Mouse (Mus musculus) induced T-regulatory cell, adult 2 months (primary cell): ENCODE results near the gene C530025M09Rik.

Source experiments
- DNase-seq: peaks from one replicate; pipeline ENCODE4 v3.0.0-alpha.2; 2012; ENCODE audit warnings: low read depth

C530025M09Rik gene

GRCm38 (mm10) chr2:149798613-149799012, 32.4 kb downstream of the C530025M09Rik start:
- DNase-seq = no peak
